Mouse (Mus musculus) kidney, postnatal 0 days (tissue): Measurements from ENCODE around the gene Cd72. TPM values are rescaled to one million over a fixed set of nuclear protein-coding genes. Genes with fewer than 3 reads are reported as not detected.

Experiments
- ATAC-seq: fragments of 200-750 bp; cut with Nextera tagmentation; replicated peaks from 2 replicates; pipeline ENCODE4 v1.8.0; 2017; ENCODE audit warnings: low read depth, moderate number of reproducible peaks, moderate TSS enrichment, moderate library complexity; ENCODE audit not compliant: low FRiP score
- DNase-seq: peaks from one replicate; pipeline ENCODE4 v3.0.0-alpha.2; 2016; ENCODE audit warnings: low spot score
- H3K27ac ChIP-seq: fragments of 300-500 bp; sonication (generic); 2 replicates; pipeline ENCODE4 v1.5.1; 2014; ENCODE audit warnings: mild to moderate bottlenecking
- H3K27me3 ChIP-seq: fragments of 300-500 bp; sonication (generic); 2 replicates; pipeline ENCODE4 v1.6.1; 2014; ENCODE audit warnings: low read length, mixed read lengths; ENCODE audit not compliant: insufficient read depth
- H3K36me3 ChIP-seq: fragments of 300-500 bp; sonication (generic); 2 replicates; pipeline ENCODE4 v1.6.1; 2014; ENCODE audit warnings: low read length, mixed read lengths; ENCODE audit not compliant: insufficient read depth
- H3K4me1 ChIP-seq: fragments of 300-500 bp; sonication (generic); replicated peaks from 2 replicates; pipeline ENCODE4 v1.6.1; 2014; ENCODE audit warnings: antibody characterized with exemption, low read length, mixed read lengths; ENCODE audit not compliant: insufficient read depth
- H3K4me2 ChIP-seq: fragments of 300-500 bp; sonication (generic); 2 replicates; pipeline ENCODE4 v1.6.1; 2014; ENCODE audit warnings: mild to moderate bottlenecking, low read length, moderate library complexity, mixed read lengths
- H3K4me3 ChIP-seq: fragments of 300-500 bp; sonication (generic); replicated peaks from 2 replicates; pipeline ENCODE4 v1.5.1; 2014; ENCODE audit warnings: low read depth, low read length
- H3K9ac ChIP-seq: fragments of 300-500 bp; sonication (generic); 2 replicates; pipeline ENCODE4 v1.6.1; 2014; ENCODE audit warnings: low read depth, low read length
- H3K9me3 ChIP-seq: fragments of 300-500 bp; sonication (generic); replicated peaks from 2 replicates; pipeline ENCODE4 v1.6.1; 2016; ENCODE audit warnings: low read length, inconsistent platforms, mixed read lengths
- CTCF ChIP-seq: IDR thresholded peaks from 2 replicates; pipeline ENCODE4 v1.5.1; 2016; ENCODE audit warnings: antibody characterized with exemption, low read depth, mild to moderate bottlenecking, moderate library complexity
- WGBS: fragments of 180-500 bp; shearing (Covaris S2); extraction: QIAGEN DNeasy Blood & Tissue Kit; methylation state at CpG from one replicate; pipeline ENCODE4 v1.1.7; 2014; 5-methylcytosine and 5-hydroxymethylcytosine counted together
- polyA plus RNA-seq: library from polyadenylated mRNA; unstranded; fragments of >200 nt; fragmentation: Nextera tagmentation; extraction: Ambion mirVana; gene quantifications from 2 replicates; pipeline ENCODE4 v1.2.1, GENCODE M21; 2015

Gene Cd72
- polyA plus RNA-seq, 1 experiment from 2014 or later: 5.0 TPM

GRCm38 (mm10) chr4:43398014-43398413 is 56.4 kb downstream of the Cd72 start:
- Histone ChIP-seq H3K9me3 (no peaks in the 10 kb centered on the region), H3K36me3 (no peaks in the 10 kb centered on the region), H3K27ac (peak overlapping the region; percentile 66; the same call in 1 of the 2 replicates), H3K4me1 (peaks cover 49% of the 10 kb centered on the region), H3K4me2 (no peak overlapping the region), H3K4me3 (no peak overlapping the region), H3K27me3 (no peaks in the 10 kb centered on the region), H3K9ac (no peak overlapping the region)
- TF ChIP-seq CTCF: no peak
- no peak for ATAC-seq
- 67% methylated on average over 4 of the region's 4 CpGs for WGBS
- DNase-seq: no peak

Other genes starting within 250 kb of the Cd72 start
- 0.37 and 0.51 TPM in 2 replicates for gene Atp8b5, start 187.5 kb downstream of the Cd72 start, polyA plus RNA-seq
- gene Rusc2, start 72.6 kb downstream of the Cd72 start, polyA plus RNA-seq: 9.6 and 9.7 TPM in 2 replicates
- gene Fam166b, start 25.5 kb downstream of the Cd72 start, polyA plus RNA-seq: 0.33 and 0.59 TPM in 2 replicates
- 7.8 and 9.1 TPM in 2 replicates for gene Tesk1, start 12.7 kb downstream of the Cd72 start, polyA plus RNA-seq
- not detected in 2 replicates for gene Sit1, start 29.1 kb upstream of the Cd72 start, polyA plus RNA-seq
- gene Ccdc107, start 38.3 kb upstream of the Cd72 start, polyA plus RNA-seq: 104 and 107 TPM in 2 replicates
- 15.2 and 15.4 TPM in 2 replicates for gene Arhgef39, start 45.1 kb upstream of the Cd72 start, polyA plus RNA-seq
- 0.48 and 1.3 TPM in 2 replicates for gene Car9, start 52.3 kb upstream of the Cd72 start, polyA plus RNA-seq
- 164 and 176 TPM in 2 replicates for gene Tpm2, start 69.1 kb upstream of the Cd72 start, polyA plus RNA-seq
- 74.1 and 76.5 TPM in 2 replicates for gene Creb3, start 107.7 kb upstream of the Cd72 start, polyA plus RNA-seq
- 64.9 and 65.8 TPM in 2 replicates for gene Tln1, start 108.1 kb upstream of the Cd72 start, polyA plus RNA-seq
- gene Rgp1, start 124.1 kb upstream of the Cd72 start, polyA plus RNA-seq: 15.9 and 17.8 TPM in 2 replicates
- gene Gba2, start 124.2 kb upstream of the Cd72 start, polyA plus RNA-seq: 14.2 and 15.9 TPM in 2 replicates
- gene Msmp, start 129.9 kb upstream of the Cd72 start, polyA plus RNA-seq: 2.0 and 2.5 TPM in 2 replicates
- 7.2 and 8.6 TPM in 2 replicates for gene Npr2, start 177.3 kb upstream of the Cd72 start, polyA plus RNA-seq
- gene Spag8, start 199.0 kb upstream of the Cd72 start, polyA plus RNA-seq: 0.79 and 0.96 TPM in 2 replicates
- gene Hint2, start 201.8 kb upstream of the Cd72 start, polyA plus RNA-seq: 236 and 263 TPM in 2 replicates
- 2.0 and 2.2 TPM in 2 replicates for gene Tmem8b, start 214.3 kb upstream of the Cd72 start, polyA plus RNA-seq
- gene Fam221b, start 214.5 kb upstream of the Cd72 start, polyA plus RNA-seq: 2.9 and 3.8 TPM in 2 replicates
- not detected in 2 replicates for gene Olfr70, start 246.2 kb upstream of the Cd72 start, polyA plus RNA-seq